ENCODE assay signal across 8 mouse cellular contexts in the genomic region with DNA sequence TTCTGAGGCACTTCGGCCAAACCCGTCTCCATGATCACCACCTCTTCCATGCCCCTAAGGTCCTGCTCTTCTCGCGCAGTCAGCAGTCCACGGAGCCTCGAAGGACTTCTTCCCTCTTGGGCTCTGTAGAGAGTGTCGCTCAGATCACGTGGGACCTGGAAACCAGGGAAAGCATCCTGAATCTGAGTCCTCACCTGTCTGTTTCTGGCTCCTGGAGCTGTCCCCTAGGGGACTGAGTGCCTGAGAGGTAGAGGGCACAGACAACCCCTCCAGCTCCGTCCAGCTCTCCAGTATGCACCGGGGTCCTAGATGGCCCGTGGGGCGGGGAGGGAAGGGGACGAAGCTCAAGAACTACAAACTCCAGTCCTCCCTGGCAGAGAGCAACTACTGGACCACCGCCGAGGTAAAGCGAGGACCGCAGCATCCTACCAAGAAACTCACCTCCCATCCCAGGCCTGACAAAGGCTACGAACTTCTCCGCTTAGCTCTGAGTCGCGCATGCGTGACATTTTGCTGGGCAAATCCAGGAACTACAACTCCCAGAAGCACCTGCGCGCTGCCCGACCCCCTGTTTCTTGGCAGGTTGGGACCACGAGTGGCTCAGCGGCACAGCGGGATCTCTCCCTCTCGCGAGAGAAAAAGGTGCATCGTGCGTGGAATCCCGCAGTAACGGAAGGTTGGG. TPM values are rescaled to one million over a fixed set of nuclear protein-coding genes. Genes with fewer than 3 reads are reported as not detected.
DNase-seq lines count a peak whose midpoint lies in the region; ATAC-seq and TF ChIP-seq lines count a peak whose summit lies in the region.

Gene Zfp286 (minus strand): TSS at position 528 of the 682 bp plus-strand sequence.

- peak; percentile 91 for DNase-seq in ES-E14 (ENCODE audit: low read depth, low spot score)
- peak; percentile 82 for DNase-seq in cerebellum, adult 8-10 months
- peak; percentile 89 to 94 for DNase-seq in frontal cortex, adult 2 months (ENCODE audit: extremely low spot score in 1 of 2, low spot score in 1 of 2)
- peak; percentile 94 for DNase-seq in hindbrain, embryonic 10.5 days (ENCODE audit: low spot score)
- peak; percentile 75 for DNase-seq in layer of hippocampus, adult 9-10 months (ENCODE audit: low spot score)
- DNase-seq in lung, embryonic 14.5 days: peak; percentile 98
- peak; percentile 93 for DNase-seq in testis, postnatal 10 days (ENCODE audit: low spot score)

- no peak for TF ChIP-seq CTCF in lung, embryonic 14.5 days (IDR thresholded peaks at IDR 0.05; ENCODE audit: low read depth)

- no peaks in the 10 kb centered on the region for H3K9me3 ChIP-seq in ES-E14 (ENCODE audit: control insufficient read depth, insufficient read depth, low read depth, low read length)
- H3K9me3 ChIP-seq in hindbrain, embryonic 10.5 days: peaks cover 7% of the 10 kb centered on the region; the same call in 1 of the 2 replicates
- H3K9me3 ChIP-seq in lung, embryonic 14.5 days (ENCODE audit: low read depth, low read length): no peaks in the 10 kb centered on the region

- 6% methylated on average over 34 of the region's 34 CpGs for WGBS in hindbrain, embryonic 10.5 days
- WGBS in lung, embryonic 14.5 days: 4% methylated on average over 34 of the region's 34 CpGs

- in situ Hi-C loops in ES-E14 (cut with MboI; ENCODE audit: low sequenced_read_pairs in 2 of 2, unreplicated experiment in 2 of 2): no loop called here

- peak; percentile 95 for ATAC-seq in lung, embryonic 14.5 days (ENCODE audit: insufficient read depth)
- peak; percentile 67; the same call in 1 of the 2 replicates for ATAC-seq in neutrophil, adult 5-6 weeks (ENCODE audit: extremely low read depth, insufficient number of reproducible peaks, low FRiP score, poor library complexity, severe bottlenecking)

- H3K4me1 ChIP-seq in ES-E14 (ENCODE audit: control insufficient read depth in 2 of 2, insufficient read depth in 2 of 2, low read length in 2 of 2, poor library complexity in 1 of 2): peaks cover 0 to 3% of the 10 kb centered on the region in 2 experiments; a peak in 2 of 4 replicates
- peaks cover 10% of the 10 kb centered on the region for H3K4me1 ChIP-seq in hindbrain, embryonic 10.5 days (replicated peaks)
- H3K4me1 ChIP-seq in lung, embryonic 14.5 days (ENCODE audit: insufficient read depth): no peaks in the 10 kb centered on the region

- peak within 1 kb of the TSS; percentile 71 for H3K9ac ChIP-seq in ES-E14 (ENCODE audit: insufficient read depth, low read depth, low read length, poor library complexity, severe bottlenecking)
- peak within 1 kb of the TSS; percentile 72 for H3K9ac ChIP-seq in lung, embryonic 14.5 days

- no peak within 1 kb of the TSS for H3K27ac ChIP-seq in ES-E14 (ENCODE audit: insufficient read depth, low read depth, low read length, poor library complexity, severe bottlenecking)
- peak within 1 kb of the TSS; percentile 90 for H3K27ac ChIP-seq in hindbrain, embryonic 10.5 days
- H3K27ac ChIP-seq in lung, embryonic 14.5 days (ENCODE audit: low read depth): no peak within 1 kb of the TSS

- H3K36me3 ChIP-seq in ES-E14 (ENCODE audit: control insufficient read depth, insufficient read depth, low read length, poor library complexity, severe bottlenecking): no peaks in the 10 kb centered on the region
- peaks cover 38% of the 10 kb centered on the region for H3K36me3 ChIP-seq in hindbrain, embryonic 10.5 days
- H3K36me3 ChIP-seq in lung, embryonic 14.5 days (ENCODE audit: insufficient read depth): peaks cover 10% of the 10 kb centered on the region

- peak within 1 kb of the TSS; percentile 67 to 68 for H3K4me3 ChIP-seq in ES-E14 (ENCODE audit: insufficient read depth in 1 of 2, low read depth in 1 of 2, low read length in 2 of 2, poor library complexity in 1 of 2, severe bottlenecking in 1 of 2)
- H3K4me3 ChIP-seq in hindbrain, embryonic 10.5 days: peak within 1 kb of the TSS; percentile 60
- peak within 1 kb of the TSS; percentile 55 for H3K4me3 ChIP-seq in lung, embryonic 14.5 days (ENCODE audit: low read depth, low read length)

- peak within 1 kb of the TSS; percentile 77 for H3K4me2 ChIP-seq in lung, embryonic 14.5 days

- no peaks in the 10 kb centered on the region for H3K27me3 ChIP-seq in hindbrain, embryonic 10.5 days (ENCODE audit: insufficient read depth, poor library complexity, severe bottlenecking)
- no peaks in the 10 kb centered on the region for H3K27me3 ChIP-seq in lung, embryonic 14.5 days (ENCODE audit: insufficient read depth, low read length)

TF ChIP-seq in ES-E14, 5 proteins besides CTCF, POLR2A, EP300 and RAD21:
- TF ChIP-seq HCFC1 (IDR thresholded peaks at IDR 0.05; ENCODE audit: borderline replicate concordance, insufficient read depth, low read length): peak; percentile 96
- TF ChIP-seq CHD2 (IDR thresholded peaks at IDR 0.05; ENCODE audit: low read depth, low read length): peak; percentile 98
- no peak for TF ChIP-seq ZNF384 (IDR thresholded peaks at IDR 0.05; ENCODE audit: low read depth, low read length)
- no peak for TF ChIP-seq ZC3H11A (IDR thresholded peaks at IDR 0.05; ENCODE audit: borderline replicate concordance, low read depth, low read length)
- no peak for TF ChIP-seq MAFK (IDR thresholded peaks at IDR 0.05; ENCODE audit: insufficient read depth, low read depth, low read length)

RNA-seq across cellular contexts. Expression of gene Zfp286, which starts in this region (rescaled TPM):
- 6.3 and 9.1 TPM in 2 replicates for total RNA-seq in ES-E14 (2012; rRNA removed)
- polyA plus RNA-seq in frontal cortex, adult 2 months (2012; rRNA removed): 16.1 and 20.5 TPM in 2 replicates
- polyA plus RNA-seq in hindbrain, embryonic 10.5 days (2016; fragmentation: Nextera tagmentation; extraction: Ambion mirVana): 23.6 and 23.7 TPM in 2 replicates
- 17.3 and 21.3 TPM in 2 replicates for polyA plus RNA-seq in lung, embryonic 14.5 days (2014; fragmentation: Nextera tagmentation; extraction: Ambion mirVana)
- total RNA-seq in neutrophil, adult 5-6 weeks (2017): 0.81 and 2.9 TPM in 2 replicates
